Comparison of ENCODE assay signal across 9 mouse cellular contexts in the genomic region with DNA sequence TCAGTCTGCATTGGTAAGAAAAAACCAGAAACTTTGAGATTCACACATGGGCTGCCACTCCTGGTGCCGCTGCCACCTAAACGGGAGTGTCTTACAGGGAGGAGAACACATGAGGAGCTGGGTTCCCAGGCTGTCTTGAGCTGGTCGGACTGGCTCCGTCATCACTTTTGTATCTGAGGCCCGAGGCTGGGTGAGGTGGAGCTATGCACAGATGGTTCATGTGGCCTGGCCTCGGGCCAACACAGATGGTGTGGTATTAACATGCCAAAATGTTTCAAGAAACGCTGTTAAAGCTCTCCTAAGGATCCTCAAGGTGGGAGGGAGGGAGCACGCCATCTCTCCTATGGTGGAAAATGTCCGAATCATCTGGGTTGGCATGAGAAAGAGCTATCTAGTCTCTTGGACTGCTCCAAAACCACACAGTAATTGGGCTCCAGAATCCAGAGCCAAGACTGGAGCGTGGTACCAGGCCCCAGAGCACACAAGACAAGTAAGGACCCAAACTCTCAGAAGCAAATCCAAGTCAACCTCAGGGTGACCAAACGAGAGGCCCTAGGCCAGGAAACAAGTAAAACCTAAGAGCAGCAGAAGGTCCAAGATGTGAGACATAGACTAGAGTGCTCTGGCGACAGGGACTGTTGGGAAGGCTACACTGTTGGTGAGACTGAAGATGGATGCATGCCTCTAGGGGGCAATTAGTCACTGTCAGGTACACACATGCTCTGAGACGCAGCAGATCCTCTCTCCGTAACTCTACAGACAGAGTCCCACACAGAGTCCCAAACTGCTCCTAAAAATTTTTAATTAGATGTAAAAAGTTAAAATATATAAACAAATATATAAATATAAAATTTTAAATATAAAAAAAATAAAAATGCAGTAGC. TPM values are rescaled to one million over a fixed set of nuclear protein-coding genes. Genes with fewer than 3 reads are reported as not detected.
DNase-seq lines count a peak whose midpoint lies in the region; ATAC-seq and TF ChIP-seq lines count a peak whose summit lies in the region.
"Had no signal": no experiment of that assay in that cellular context is flagged by ENCODE, and none has a peak within 500 bp of the region (broad histone marks: within the 10 kb centered on the region; RNA-seq: fewer than 3 reads in every experiment).

No protein-coding gene starts in this region.

- no peak overlapping the region for H3K27ac ChIP-seq in heart, embryonic 16.5 days (ENCODE audit: low read length)
- no peak overlapping the region for H3K27ac ChIP-seq in limb, embryonic 14.5 days (replicated peaks; ENCODE audit: low read depth, low read length)
- H3K27ac ChIP-seq: midbrain, embryonic 12.5 days had no signal

- H3K9ac ChIP-seq in heart, embryonic 16.5 days (ENCODE audit: low read length) = no peak overlapping the region
- H3K9ac ChIP-seq in limb, embryonic 14.5 days (ENCODE audit: low read depth, low read length, severe bottlenecking) = no peak overlapping the region
- H3K9ac ChIP-seq: midbrain, embryonic 12.5 days had no signal

- no peak for DNase-seq in heart, adult 8-10 months (ENCODE audit: low spot score)
- peak; percentile 31 for DNase-seq in urinary bladder, postnatal 25 days (ENCODE audit: low spot score)
- DNase-seq in urinary bladder, adult 2 months (ENCODE audit: low spot score) = no peak
- peak; percentile 57 for DNase-seq in gastrocnemius, postnatal 14 days
- DNase-seq in limb, embryonic 14.5 days (ENCODE audit: low spot score) = peak; percentile 89
- no peak for DNase-seq in yolk sac, embryonic 10.5 days (ENCODE audit: low spot score)
- DNase-seq in ovary, postnatal 14 days (ENCODE audit: low spot score) = no peak

- intact Hi-C loops in gastrocnemius, postnatal 14 days (cut with DNase I; ENCODE audit: low total_unique reads) = no loop called here

- no peak overlapping the region for H3K4me2 ChIP-seq in heart, embryonic 16.5 days (ENCODE audit: low read depth, low read length)
- H3K4me2 ChIP-seq in limb, embryonic 14.5 days (replicated peaks; ENCODE audit: low read depth, low read length, severe bottlenecking) = no peak overlapping the region; the same call in 1 of the 2 replicates
- H3K4me2 ChIP-seq: midbrain, embryonic 12.5 days had no signal

- H3K9me3 ChIP-seq in heart, embryonic 16.5 days (replicated peaks; ENCODE audit: control insufficient read depth, low read length) = no peaks in the 10 kb centered on the region
- H3K9me3 ChIP-seq in limb, embryonic 14.5 days (ENCODE audit: control insufficient read depth, low read length) = no peaks in the 10 kb centered on the region
- H3K9me3 ChIP-seq: midbrain, embryonic 12.5 days had no signal

- 63% methylated on average over 14 of the region's 14 CpGs for WGBS in heart, embryonic 16.5 days
- WGBS in limb, embryonic 14.5 days = 40% methylated on average over 14 of the region's 14 CpGs

- H3K36me3 ChIP-seq in heart, embryonic 16.5 days (ENCODE audit: control insufficient read depth, insufficient read depth) = no peaks in the 10 kb centered on the region
- H3K36me3 ChIP-seq in limb, embryonic 14.5 days (ENCODE audit: control insufficient read depth, insufficient read depth, low read length) = no peaks in the 10 kb centered on the region
- H3K36me3 ChIP-seq: midbrain, embryonic 12.5 days had no signal

- TF ChIP-seq POLR2A in limb, embryonic 14.5 days (IDR thresholded peaks at IDR 0.05; ENCODE audit: borderline replicate concordance, extremely low read depth, insufficient read depth, insufficient read length) = no peak

- peak; percentile 30; the same call in 1 of the 2 replicates for ATAC-seq in heart, embryonic 16.5 days (replicated peaks; ENCODE audit: extremely low read depth, insufficient read depth, low FRiP score)
- ATAC-seq in limb, embryonic 14.5 days (ENCODE audit: low FRiP score, low read depth) = peak; percentile 87

- no peaks in the 10 kb centered on the region for H3K27me3 ChIP-seq in heart, embryonic 16.5 days (ENCODE audit: control insufficient read depth, insufficient read depth, low read length)
- no peaks in the 10 kb centered on the region for H3K27me3 ChIP-seq in limb, embryonic 14.5 days (ENCODE audit: control insufficient read depth, insufficient read depth, low read length)
- H3K27me3 ChIP-seq: midbrain, embryonic 12.5 days had no signal

- no peak overlapping the region for H3K4me3 ChIP-seq in heart, embryonic 16.5 days (ENCODE audit: low read length)
- H3K4me3 ChIP-seq in limb, embryonic 14.5 days (replicated peaks; ENCODE audit: low read length) = no peak overlapping the region
- H3K4me3 ChIP-seq: midbrain, embryonic 12.5 days had no signal

- peaks cover 14% of the 10 kb centered on the region for H3K4me1 ChIP-seq in heart, embryonic 16.5 days (ENCODE audit: control insufficient read depth, insufficient read depth, low read length)
- H3K4me1 ChIP-seq in limb, embryonic 14.5 days (ENCODE audit: control insufficient read depth, insufficient read depth, low read length) = peaks cover 11% of the 10 kb centered on the region
- H3K4me1 ChIP-seq: midbrain, embryonic 12.5 days had no signal

RNA-seq across cellular contexts. Expression of a gene that starts 53.3 kb away (rescaled TPM):
- 30.1 and 34.1 TPM in 2 replicates for polyA plus RNA-seq in heart, embryonic 16.5 days (2015; fragmentation: Nextera tagmentation; extraction: Ambion mirVana)
- 10 to 100 TPM; 25.0 to 28.1 (median 27.3) TPM for total RNA-seq in heart, adult 8-10 months (2022)
- polyA plus RNA-seq in urinary bladder, adult 2 months (2012; rRNA removed) = 21.3 and 28.1 TPM in 2 replicates
- total RNA-seq in gastrocnemius, postnatal 14 days (2021) = 10 to 100 TPM; 30.8 to 35.4 TPM
- 20.1 and 29.9 TPM in 2 replicates for polyA plus RNA-seq in limb, embryonic 14.5 days (2012; rRNA removed)
- polyA plus RNA-seq in limb, embryonic 14.5 days (2014; fragmentation: Nextera tagmentation; extraction: Ambion mirVana) = 54.8 and 60.4 TPM in 2 replicates

Comparison
In these comparisons a context has a peak if more than half of its experiments do, and no peak if none do; other contexts are left out.
1. DNase-seq: peak in urinary bladder, postnatal 25 days (single experiment), gastrocnemius, postnatal 14 days (single experiment) and limb, embryonic 14.5 days (single experiment); none in heart, adult 8-10 months (single experiment), urinary bladder, adult 2 months (single experiment), yolk sac, embryonic 10.5 days (single experiment) and ovary, postnatal 14 days (single experiment).